Mouse (Mus musculus) forebrain, embryonic 14.5 days (tissue): ENCODE measurements around the gene Gnpnat1. TPM values are rescaled to one million over a fixed set of nuclear protein-coding genes. Genes with fewer than 3 reads are reported as not detected.
A peak's percentile ranks its signal among the peaks of the same experiment; 100 is the strongest.

Experiments
- ATAC-seq: fragments of 200-750 bp; cut with Nextera tagmentation; 2 replicates; pipeline ENCODE4 v1.8.0; 2017; ENCODE audit warnings: mild to moderate bottlenecking, moderate library complexity
- DNase-seq: peaks from one replicate; pipeline ENCODE4 v3.0.0-alpha.2; 2015; ENCODE audit warnings: low spot score
- H3K27ac ChIP-seq: fragments of 300-500 bp; sonication (generic); 2 replicates; pipeline ENCODE4 v1.5.1; 2014; ENCODE audit warnings: low read depth, mild to moderate bottlenecking, control low read depth, low read length, moderate library complexity
- H3K27me3 ChIP-seq: fragments of 300-500 bp; sonication (generic); replicated peaks from 2 replicates; pipeline ENCODE4 v1.6.1; 2014; ENCODE audit warnings: low read length, control low read depth, mixed read lengths; ENCODE audit not compliant: control insufficient read depth, insufficient read depth
- H3K36me3 ChIP-seq: fragments of 300-500 bp; sonication (generic); 2 replicates; pipeline ENCODE4 v1.6.1; 2014; ENCODE audit warnings: low read length, control low read depth; ENCODE audit not compliant: control insufficient read depth, insufficient read depth
- H3K4me1 ChIP-seq: fragments of 300-500 bp; sonication (generic); 2 replicates; pipeline ENCODE4 v1.6.1; 2014; ENCODE audit warnings: antibody characterized with exemption, low read length, control low read depth; ENCODE audit not compliant: control insufficient read depth, insufficient read depth
- H3K4me2 ChIP-seq: fragments of 300-500 bp; sonication (generic); 2 replicates; pipeline ENCODE4 v1.6.1; 2014; ENCODE audit warnings: mild to moderate bottlenecking, control low read depth, low read length
- H3K4me3 ChIP-seq: fragments of 300-500 bp; sonication (generic); 2 replicates; pipeline ENCODE4 v1.5.1; 2014; ENCODE audit warnings: low read depth, low read length, control low read depth
- H3K9ac ChIP-seq: fragments of 300-500 bp; sonication (generic); 2 replicates; pipeline ENCODE4 v1.6.1; 2014; ENCODE audit warnings: mild to moderate bottlenecking, low read length, control low read depth, moderate library complexity
- H3K9me3 ChIP-seq: fragments of 300-500 bp; sonication (generic); replicated peaks from 2 replicates; pipeline ENCODE4 v1.6.1; 2016; ENCODE audit warnings: low read length, control low read depth, mixed read lengths; ENCODE audit not compliant: control insufficient read depth
- WGBS: fragments of 180-500 bp; shearing (Covaris S2); extraction: QIAGEN DNeasy Blood & Tissue Kit; methylation state at CpG from one replicate; pipeline ENCODE4 v1.1.7; 2014; 5-methylcytosine and 5-hydroxymethylcytosine counted together
- polyA plus RNA-seq: library from polyadenylated mRNA; unstranded; fragments of >200 nt; fragmentation: Nextera tagmentation; extraction: Ambion mirVana; gene quantifications from 2 replicates; pipeline ENCODE4 v1.2.1, GENCODE M21; 2014

Gnpnat1 gene
- polyA plus RNA-seq, 1 experiment from 2014 or later: 29.5 TPM

- H3K36me3 ChIP-seq: no peaks in the 10 kb centered on the region
- DNase-seq (peak; percentile 90), ATAC-seq (peak; percentile 68; the same call in 1 of the 2 replicates)
- no peak overlapping the region for H3K4me3 ChIP-seq
- no peaks in the 10 kb centered on the region for H3K4me1 ChIP-seq
- H3K4me2 ChIP-seq: no peak overlapping the region
- no peaks in the 10 kb centered on the region; the same call in 1 of the 2 replicates for H3K9me3 ChIP-seq
- no peaks in the 10 kb centered on the region for H3K27me3 ChIP-seq
- H3K27ac ChIP-seq: no peak overlapping the region
- 11% methylated on average over 5 of the region's 5 CpGs for WGBS
- no peak overlapping the region for H3K9ac ChIP-seq
Observed at GRCm38 (mm10) chr14:45423220-45423619, 18.5 kb upstream of the Gnpnat1 start.

GRCm38 (mm10) chr14:45422371-45422770, 17.7 kb upstream of the Gnpnat1 start:
- Histone ChIP-seq H3K27me3 (no peaks in the 10 kb centered on the region), H3K27ac (no peak overlapping the region), H3K36me3 (no peaks in the 10 kb centered on the region), H3K4me1 (no peaks in the 10 kb centered on the region), H3K9ac (no peak overlapping the region), H3K4me3 (no peak overlapping the region), H3K4me2 (no peak overlapping the region), H3K9me3 (no peaks in the 10 kb centered on the region; the same call in 1 of the 2 replicates)
- ATAC-seq (0 out of 2 replicates have a peak, but pooled peaks have one; percentile 29), DNase-seq (no peak)
- WGBS: 59% methylated on average over 4 of the region's 4 CpGs

DNA sequence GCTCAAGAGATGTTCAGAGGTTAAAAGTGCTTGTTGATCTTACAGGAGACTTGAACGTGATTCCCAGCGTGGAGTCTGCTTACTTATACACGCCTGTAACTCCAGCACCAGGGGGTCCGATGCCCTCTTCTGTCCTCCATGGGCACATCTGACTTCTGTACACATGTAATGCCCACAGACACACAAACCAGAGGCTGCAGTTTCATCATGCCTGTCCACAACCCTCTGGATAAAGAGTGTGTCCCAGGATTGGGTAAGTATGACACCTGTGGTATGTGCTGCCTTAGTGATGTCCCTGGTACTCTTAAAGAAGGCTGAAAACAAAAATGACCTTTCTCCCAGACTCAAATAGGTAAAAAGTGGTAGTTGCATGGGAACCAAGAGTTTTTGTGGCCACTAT, 14.6 kb upstream of the Gnpnat1 start:
- no peaks in the 10 kb centered on the region for H3K4me1 ChIP-seq
- H3K9me3 ChIP-seq: no peaks in the 10 kb centered on the region
- H3K27ac ChIP-seq: no peak overlapping the region
- DNase-seq (no peak), ATAC-seq (no peak)
- H3K4me3 ChIP-seq: no peak overlapping the region
- H3K27me3 ChIP-seq: no peaks in the 10 kb centered on the region
- no peak overlapping the region for H3K9ac ChIP-seq
- no peaks in the 10 kb centered on the region for H3K36me3 ChIP-seq
- 77% methylated on average over 4 of the region's 4 CpGs for WGBS
- H3K4me2 ChIP-seq: no peak overlapping the region

DNA sequence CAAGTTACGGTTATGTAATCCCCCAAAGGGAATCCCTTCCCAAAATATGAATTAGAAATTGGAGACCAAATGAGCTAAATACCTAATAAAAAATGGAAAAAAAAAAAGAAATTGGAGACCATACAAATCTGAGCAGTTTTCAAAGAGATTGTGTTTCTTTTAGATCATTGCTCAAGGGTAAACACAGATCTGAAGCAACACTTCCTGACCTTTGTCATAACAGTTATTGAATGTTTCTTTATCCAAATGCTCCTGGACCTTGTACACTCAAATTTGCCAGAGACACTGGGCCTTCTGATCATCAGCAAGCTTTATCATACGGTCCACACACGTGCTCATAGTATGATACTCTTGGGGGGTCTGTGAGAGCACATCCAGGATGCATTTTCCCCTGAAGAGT, 13.8 kb upstream of the Gnpnat1 start:
- no peak overlapping the region for H3K9ac ChIP-seq
- no peaks in the 10 kb centered on the region for H3K4me1 ChIP-seq
- ATAC-seq (no peak), DNase-seq (no peak)
- H3K27me3 ChIP-seq: no peaks in the 10 kb centered on the region
- no peak overlapping the region for H3K27ac ChIP-seq
- no peak overlapping the region for H3K4me2 ChIP-seq
- H3K9me3 ChIP-seq: no peaks in the 10 kb centered on the region
- 89% methylated on average over 3 of the region's 3 CpGs for WGBS
- no peaks in the 10 kb centered on the region for H3K36me3 ChIP-seq
- no peak overlapping the region for H3K4me3 ChIP-seq

DNA sequence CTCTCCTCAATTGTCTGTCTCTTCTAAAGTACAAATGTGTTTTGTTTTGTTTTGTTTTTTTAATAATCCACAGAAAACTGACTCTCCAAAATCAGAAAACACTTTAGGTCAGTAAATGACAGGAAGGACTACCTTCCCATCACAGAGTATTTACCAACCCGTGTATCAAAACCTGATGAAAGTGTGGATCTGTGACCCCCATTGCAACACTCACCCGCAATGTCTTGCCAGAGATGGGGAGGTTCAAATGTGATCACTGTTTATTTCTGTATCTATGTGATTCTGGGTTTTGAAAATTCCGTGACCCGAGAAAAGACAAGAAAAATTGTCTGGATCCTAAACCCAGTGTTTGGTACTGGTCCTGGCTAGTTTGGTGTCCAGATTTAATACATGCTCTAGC, 11.6 kb upstream of the Gnpnat1 start:
- DNase-seq (no peak), ATAC-seq (no peak)
- no peaks in the 10 kb centered on the region for H3K27me3 ChIP-seq
- H3K9me3 ChIP-seq: no peaks in the 10 kb centered on the region
- H3K4me3 ChIP-seq: no peak overlapping the region
- H3K27ac ChIP-seq: no peak overlapping the region
- H3K36me3 ChIP-seq: no peaks in the 10 kb centered on the region
- H3K4me1 ChIP-seq: no peaks in the 10 kb centered on the region
- H3K9ac ChIP-seq: no peak overlapping the region
- H3K4me2 ChIP-seq: no peak overlapping the region
- 90% methylated on average over 4 of the region's 4 CpGs for WGBS

- ATAC-seq (no peak), DNase-seq (no peak)
- Histone ChIP-seq H3K9me3 (no peaks in the 10 kb centered on the region), H3K27me3 (no peaks in the 10 kb centered on the region), H3K27ac (no peak overlapping the region), H3K4me2 (no peak overlapping the region), H3K4me1 (no peaks in the 10 kb centered on the region), H3K36me3 (no peaks in the 10 kb centered on the region), H3K4me3 (no peak overlapping the region), H3K9ac (no peak overlapping the region)
- WGBS: 69% methylated on average over 7 of the region's 7 CpGs
Observed at GRCm38 (mm10) chr14:45403651-45404050, 1.1 kb downstream of the Gnpnat1 start.

GRCm38 (mm10) chr14:45399836-45400235, 4.9 kb downstream of the Gnpnat1 start:
- Histone ChIP-seq H3K9me3 (no peaks in the 10 kb centered on the region), H3K4me1 (no peaks in the 10 kb centered on the region), H3K4me3 (no peak overlapping the region), H3K9ac (no peak overlapping the region), H3K27ac (no peak overlapping the region), H3K27me3 (no peaks in the 10 kb centered on the region), H3K4me2 (no peak overlapping the region), H3K36me3 (no peaks in the 10 kb centered on the region)
- DNase-seq (no peak), ATAC-seq (no peak)
- 84% methylated on average over 3 of the region's 3 CpGs for WGBS

- peak overlapping the region; percentile 84 for H3K4me2 ChIP-seq
- peaks cover 3% of the 10 kb centered on the region; the same call in 1 of the 2 replicates for H3K4me1 ChIP-seq
- H3K27ac ChIP-seq: peak overlapping the region; percentile 55; the same call in 1 of the 2 replicates
- no peaks in the 10 kb centered on the region for H3K9me3 ChIP-seq
- ATAC-seq: no peak; the same call in 1 of the 2 replicates
- WGBS: 22% methylated on average over 3 of the region's 3 CpGs
- no peak for DNase-seq
- H3K27me3 ChIP-seq: no peaks in the 10 kb centered on the region
- peak overlapping the region; percentile 73 for H3K4me3 ChIP-seq
- peak overlapping the region; percentile 90 for H3K9ac ChIP-seq
- no peaks in the 10 kb centered on the region for H3K36me3 ChIP-seq
Observed at GRCm38 (mm10) chr14:45389194-45389593, 15.5 kb downstream of the Gnpnat1 start.

GRCm38 (mm10) chr14:45388345-45389181, 16.1 kb downstream of the Gnpnat1 start:
- Histone ChIP-seq H3K36me3 (no peaks in the 10 kb centered on the region), H3K27ac (peak overlapping the region; percentile 55), H3K4me2 (peak overlapping the region; percentile 84), H3K9me3 (no peaks in the 10 kb centered on the region), H3K4me1 (peaks cover 3% of the 10 kb centered on the region; the same call in 1 of the 2 replicates), H3K27me3 (no peaks in the 10 kb centered on the region), H3K4me3 (peak overlapping the region; percentile 73), H3K9ac (peak overlapping the region; percentile 90)
- ATAC-seq: peak; percentile 96
- WGBS: under 1% methylated on average over 60 of the region's 71 CpGs
- DNase-seq: peak; percentile 79
